Mouse (Mus musculus): ENCODE measurements at regions not wholly inside any gene's neighbourhood (a gene's known extent, or its start where the extent isn't known, plus 50 kb on each side); places are given as distances from the start of the nearest gene placed in this dataset.

- WGBS = 81% methylated on average over 5 of the region's 5 CpGs
- H3K36me3 ChIP-seq = no peaks in the 10 kb centered on the region
- H3K27me3 ChIP-seq (ENCODE audit: insufficient read depth, poor library complexity, severe bottlenecking) = no peaks in the 10 kb centered on the region
- H3K4me1 ChIP-seq = no peaks in the 10 kb centered on the region
- no peak overlapping the region for H3K27ac ChIP-seq
- no peaks in the 10 kb centered on the region for H3K9me3 ChIP-seq
- H3K4me3 ChIP-seq = no peak overlapping the region
- DNase-seq (ENCODE audit: low spot score) = no peak
These were observed 132.1 kb upstream of the Fat4 start for GRCm38 (mm10) chr3:38754632-38755123.

DNA sequence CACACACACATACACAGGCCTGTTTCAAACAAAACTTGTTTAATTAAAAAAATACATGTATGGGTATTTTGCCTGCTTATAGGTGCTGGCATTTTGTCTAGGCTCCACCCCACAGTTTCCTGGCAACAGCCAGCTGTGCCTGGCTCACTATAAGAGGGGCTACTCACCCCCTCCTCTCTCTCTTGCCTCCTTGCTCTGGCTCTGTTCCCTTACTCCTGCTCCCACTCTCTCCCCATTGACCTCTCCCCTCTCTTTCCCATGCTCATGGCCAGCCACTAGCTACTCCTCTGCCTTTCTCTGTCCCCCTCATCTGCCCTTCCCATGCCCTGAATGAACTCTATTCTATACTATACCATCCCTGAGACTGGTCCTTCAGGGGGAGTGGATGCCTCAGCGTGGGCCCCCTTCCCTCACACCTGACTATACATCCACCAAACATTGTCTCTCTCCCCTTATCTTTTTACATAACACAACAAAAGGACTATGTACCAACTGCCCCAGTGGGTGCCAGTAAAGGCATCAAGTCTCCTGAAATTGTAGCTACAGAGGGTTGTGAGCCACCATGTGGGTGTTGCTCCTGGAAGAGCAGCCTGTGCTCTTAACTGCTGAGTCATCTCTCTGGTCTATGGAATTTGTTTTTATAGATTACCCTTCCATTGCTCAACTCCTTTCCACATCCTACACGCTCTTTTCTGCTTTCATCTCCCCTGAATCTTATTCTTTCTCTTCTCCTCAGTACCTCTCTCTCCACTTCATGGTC, 133.1 kb upstream of the Fat4 start:
- no peak for DNase-seq (ENCODE audit: low spot score)

GRCm38 (mm10) chr3:38742155-38742554, 144.6 kb upstream of the Fat4 start:
- no peak overlapping the region for H3K27ac ChIP-seq
- H3K9me3 ChIP-seq = no peaks in the 10 kb centered on the region
- no peaks in the 10 kb centered on the region for H3K27me3 ChIP-seq (ENCODE audit: insufficient read depth, poor library complexity, severe bottlenecking)
- no peak for DNase-seq (ENCODE audit: low spot score)
- H3K4me3 ChIP-seq = no peak overlapping the region
- H3K4me1 ChIP-seq = no peaks in the 10 kb centered on the region
- WGBS = 82% methylated on average over 4 of the region's 4 CpGs
- no peaks in the 10 kb centered on the region for H3K36me3 ChIP-seq

More for the DNA sequence above, 133.1 kb upstream of the Fat4 start:
- Histone ChIP-seq H3K4me3 (no peak overlapping the region), H3K27me3 (ENCODE audit: insufficient read depth, poor library complexity, severe bottlenecking) (no peaks in the 10 kb centered on the region), H3K36me3 (no peaks in the 10 kb centered on the region), H3K4me1 (no peaks in the 10 kb centered on the region), H3K27ac (no peak overlapping the region), H3K9me3 (no peaks in the 10 kb centered on the region)
- 85% methylated on average over 2 of the region's 2 CpGs for WGBS

DNA sequence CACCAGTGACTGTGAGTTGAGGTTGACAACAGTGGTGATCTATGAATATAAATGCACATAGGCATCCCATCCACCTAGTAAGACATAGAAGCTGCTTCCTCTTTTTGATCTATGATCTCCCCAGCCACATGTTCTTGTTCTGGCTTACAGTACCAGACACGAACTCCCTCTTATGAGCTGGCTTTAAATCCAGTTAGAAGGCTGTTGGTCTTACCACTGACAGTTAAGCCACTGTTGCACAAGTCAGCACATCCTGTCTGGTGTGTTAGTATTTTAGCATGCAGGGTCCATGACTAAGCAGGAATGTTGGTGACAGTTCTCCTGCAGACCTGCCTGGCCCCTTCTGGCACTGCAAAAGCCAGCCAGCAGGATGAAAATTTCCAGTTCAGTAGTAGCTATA, 164.1 kb upstream of the Fat4 start:
- no peaks in the 10 kb centered on the region for H3K36me3 ChIP-seq
- H3K4me1 ChIP-seq = no peaks in the 10 kb centered on the region
- DNase-seq (ENCODE audit: low spot score) = no peak
- no peaks in the 10 kb centered on the region for H3K27me3 ChIP-seq (ENCODE audit: insufficient read depth, poor library complexity, severe bottlenecking)
- no peak overlapping the region for H3K27ac ChIP-seq
- no peaks in the 10 kb centered on the region for H3K9me3 ChIP-seq
- no peak overlapping the region for H3K4me3 ChIP-seq
- 82% methylated on average over 1 of the region's 1 CpGs for WGBS

DNA sequence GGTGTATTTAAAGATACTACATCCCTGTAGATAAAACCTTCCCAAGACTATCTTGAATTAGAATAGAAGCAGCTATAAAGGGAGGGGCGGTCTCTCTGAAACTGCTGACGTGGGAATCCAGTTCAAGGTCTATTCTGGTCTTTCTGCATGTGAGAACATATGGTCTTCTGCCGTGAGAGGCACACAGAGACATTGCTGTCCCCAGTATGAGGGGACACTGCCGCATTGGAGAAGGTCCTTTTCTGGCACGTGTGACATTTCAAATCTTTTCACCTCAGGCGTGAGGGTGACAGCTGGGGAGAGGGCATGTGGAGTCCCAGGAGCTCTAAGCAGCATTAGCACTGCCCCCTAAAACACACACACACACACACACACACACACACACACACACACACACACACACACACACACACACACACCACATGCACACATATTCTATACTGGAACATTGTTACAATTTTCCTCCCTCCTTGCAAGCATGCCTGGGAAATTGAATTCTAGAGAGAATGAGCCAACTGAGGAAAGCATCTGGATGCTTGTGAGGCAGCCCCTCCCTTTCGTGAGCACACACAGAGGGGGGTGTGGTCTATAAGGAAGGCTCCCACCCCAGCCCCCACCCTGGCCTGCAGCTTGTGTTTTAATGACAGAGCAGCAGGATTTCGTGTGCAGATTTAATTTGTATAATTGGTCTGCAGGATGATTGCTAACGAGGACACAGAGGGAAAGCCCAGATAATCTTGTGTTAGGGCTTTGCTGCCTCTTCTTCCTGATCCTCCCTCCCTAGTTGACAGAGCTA, 174.5 kb upstream of the Fat4 start:
- Histone ChIP-seq H3K36me3 (no peaks in the 10 kb centered on the region), H3K4me3 (no peak overlapping the region), H3K9me3 (no peaks in the 10 kb centered on the region), H3K27ac (no peak overlapping the region), H3K27me3 (ENCODE audit: insufficient read depth, poor library complexity, severe bottlenecking) (no peaks in the 10 kb centered on the region), H3K4me1 (peaks cover 18% of the 10 kb centered on the region)
- DNase-seq (ENCODE audit: low spot score) = no peak
- 27% methylated on average over 9 of the region's 9 CpGs for WGBS

DNA sequence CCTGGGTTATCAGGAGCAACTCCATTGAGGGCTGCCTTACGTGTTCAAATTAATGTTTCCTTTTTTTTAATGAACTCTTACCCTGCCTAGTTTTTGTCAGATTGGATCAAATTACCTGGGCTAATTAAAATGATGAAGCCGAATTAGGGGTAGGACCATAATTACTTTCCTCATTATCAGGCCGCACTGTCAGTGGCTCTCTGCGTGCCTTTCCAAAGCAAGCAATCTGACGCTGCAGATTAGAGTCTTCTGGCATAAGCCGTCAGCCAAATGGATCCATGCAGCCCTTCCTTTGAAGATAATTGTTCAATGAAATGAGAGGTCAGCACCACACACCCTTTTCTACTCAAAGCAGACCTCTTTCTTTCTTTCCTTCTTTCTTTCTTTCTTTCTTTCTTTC, 175.5 kb upstream of the Fat4 start:
- Histone ChIP-seq H3K4me1 (peaks cover 18% of the 10 kb centered on the region), H3K4me3 (no peak overlapping the region), H3K27me3 (ENCODE audit: insufficient read depth, poor library complexity, severe bottlenecking) (no peaks in the 10 kb centered on the region), H3K9me3 (no peaks in the 10 kb centered on the region), H3K27ac (no peak overlapping the region), H3K36me3 (no peaks in the 10 kb centered on the region)
- WGBS = 28% methylated on average over 6 of the region's 6 CpGs
- DNase-seq (ENCODE audit: low spot score) = no peak

DNA sequence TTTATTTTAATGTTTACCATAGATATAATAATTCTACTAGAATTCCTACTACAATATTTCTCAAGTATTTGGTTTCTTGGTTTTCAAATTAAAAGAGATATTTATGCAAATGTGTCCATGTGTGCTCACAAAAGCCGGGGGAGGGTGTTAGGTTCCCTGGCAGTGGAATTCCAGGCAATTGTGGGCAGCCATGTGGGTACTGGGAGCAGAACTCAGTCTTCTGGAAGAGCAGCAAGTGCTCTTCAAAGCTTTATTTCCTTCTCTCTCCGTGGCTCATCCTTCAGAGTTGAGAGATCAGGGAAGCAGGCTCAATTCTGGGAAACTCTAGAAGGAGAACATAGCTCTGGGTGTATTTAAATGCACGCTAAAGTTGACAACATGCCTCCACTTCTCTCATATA, 178.8 kb upstream of the Fat4 start:
- 73% methylated on average over 3 of the region's 3 CpGs for WGBS

DNA sequence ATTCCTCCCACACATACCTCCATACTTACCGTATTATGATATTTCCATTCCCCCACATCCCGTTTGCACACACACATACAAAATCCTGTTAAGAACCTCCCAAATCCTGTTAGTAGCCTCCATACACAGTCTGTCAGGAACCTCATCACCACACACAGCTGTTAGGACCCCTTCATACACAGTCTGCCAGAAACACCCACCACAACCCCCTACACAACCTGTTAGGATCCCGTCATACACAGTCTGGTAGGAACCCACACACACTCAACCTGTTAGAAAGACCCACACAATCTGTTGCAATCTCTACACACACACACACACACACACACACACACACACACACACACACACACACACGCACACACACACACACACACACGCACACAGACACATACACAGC, 187.5 kb upstream of the Fat4 start:
- WGBS = 86% methylated on average over 5 of the region's 5 CpGs
- DNase-seq (ENCODE audit: low spot score) = no peak
- H3K4me1 ChIP-seq = peaks cover 13% of the 10 kb centered on the region
- H3K36me3 ChIP-seq = no peaks in the 10 kb centered on the region
- no peak overlapping the region for H3K4me3 ChIP-seq
- no peaks in the 10 kb centered on the region for H3K9me3 ChIP-seq
- H3K27ac ChIP-seq = no peak overlapping the region; the same call in 1 of the 2 replicates
- no peaks in the 10 kb centered on the region for H3K27me3 ChIP-seq (ENCODE audit: insufficient read depth, poor library complexity, severe bottlenecking)

More for the DNA sequence above, 178.8 kb upstream of the Fat4 start:
- Histone ChIP-seq H3K4me1 (peaks cover 17% of the 10 kb centered on the region), H3K4me3 (no peak overlapping the region), H3K27ac (no peak overlapping the region), H3K9me3 (no peaks in the 10 kb centered on the region), H3K27me3 (ENCODE audit: insufficient read depth, poor library complexity, severe bottlenecking) (no peaks in the 10 kb centered on the region), H3K36me3 (no peaks in the 10 kb centered on the region)
- no peak for DNase-seq (ENCODE audit: low spot score)

DNA sequence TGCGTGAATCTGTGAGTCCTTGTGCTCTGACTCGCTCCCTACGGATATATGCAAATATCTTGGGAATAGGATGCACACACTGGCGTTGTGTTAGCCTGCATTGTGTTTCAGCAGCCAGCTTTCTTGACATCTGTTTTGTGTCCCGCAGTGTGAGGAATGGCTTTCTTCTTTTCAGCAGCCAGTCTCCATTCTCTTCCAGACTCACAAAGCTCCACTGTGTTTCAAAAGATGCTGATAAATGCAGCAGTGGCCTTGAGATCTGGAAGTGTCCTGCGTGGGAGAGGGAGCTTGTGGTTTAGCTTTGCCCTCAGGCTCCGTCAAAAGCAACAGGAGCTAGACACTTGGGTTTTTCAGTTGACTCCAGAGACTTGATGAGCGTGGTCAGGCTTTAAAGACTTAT, 188.9 kb upstream of the Fat4 start:
- H3K4me1 ChIP-seq = peaks cover 16% of the 10 kb centered on the region
- WGBS = 28% methylated on average over 8 of the region's 8 CpGs
- peak overlapping the region; percentile 37 for H3K27ac ChIP-seq
- H3K9me3 ChIP-seq = no peaks in the 10 kb centered on the region
- DNase-seq (ENCODE audit: low spot score) = peak; percentile 78
- no peaks in the 10 kb centered on the region for H3K36me3 ChIP-seq
- no peak overlapping the region for H3K4me3 ChIP-seq
- H3K27me3 ChIP-seq (ENCODE audit: insufficient read depth, poor library complexity, severe bottlenecking) = no peaks in the 10 kb centered on the region

DNA sequence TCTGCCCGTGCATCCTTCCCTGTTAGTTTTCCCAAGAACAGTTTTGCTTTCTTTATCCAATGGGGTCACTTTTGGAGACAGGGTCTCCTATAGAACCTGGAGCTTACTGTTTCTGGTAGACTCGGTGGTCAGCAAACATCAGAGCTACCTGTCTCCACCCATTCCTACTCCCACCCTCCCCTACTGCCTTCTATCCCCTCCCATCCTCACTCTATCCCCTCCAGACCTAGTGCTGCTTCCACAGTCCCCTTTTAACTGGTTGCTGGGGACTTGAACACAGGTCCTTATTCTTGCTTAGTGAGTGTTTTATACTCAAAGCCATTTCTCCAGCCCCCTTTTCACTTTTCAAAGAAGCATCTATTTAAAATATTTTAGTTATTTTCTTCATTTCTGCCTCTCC, 189.4 kb upstream of the Fat4 start:
- no peaks in the 10 kb centered on the region for H3K9me3 ChIP-seq
- WGBS = 70% methylated on average over 2 of the region's 2 CpGs
- H3K27ac ChIP-seq = no peak overlapping the region
- DNase-seq (ENCODE audit: low spot score) = no peak
- H3K27me3 ChIP-seq (ENCODE audit: insufficient read depth, poor library complexity, severe bottlenecking) = no peaks in the 10 kb centered on the region
- H3K4me3 ChIP-seq = no peak overlapping the region
- H3K36me3 ChIP-seq = no peaks in the 10 kb centered on the region
- peaks cover 16% of the 10 kb centered on the region for H3K4me1 ChIP-seq

DNA sequence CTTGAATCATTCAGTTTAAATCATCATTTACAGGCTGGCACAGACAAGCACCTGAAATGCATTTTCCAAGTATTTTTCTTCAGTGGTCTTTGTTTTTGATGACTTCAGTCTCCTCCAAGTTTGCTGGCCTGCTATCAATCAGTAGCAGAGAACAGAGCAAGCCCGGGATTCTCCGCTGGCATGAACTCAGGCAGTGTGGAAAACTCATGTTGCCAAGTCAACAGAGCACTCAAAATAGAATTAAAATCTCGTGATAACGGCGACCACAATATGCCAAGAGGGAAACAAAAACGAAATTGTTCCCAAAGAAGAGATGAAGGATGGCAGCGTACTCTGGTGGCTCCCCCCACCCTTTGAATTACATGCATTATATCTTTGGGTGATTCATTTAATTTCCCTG, 190.9 kb upstream of the Fat4 start:
- no peak overlapping the region for H3K4me3 ChIP-seq
- no peaks in the 10 kb centered on the region for H3K9me3 ChIP-seq
- H3K27ac ChIP-seq = no peak overlapping the region
- DNase-seq (ENCODE audit: low spot score) = no peak
- WGBS = 63% methylated on average over 7 of the region's 7 CpGs
- no peaks in the 10 kb centered on the region for H3K27me3 ChIP-seq (ENCODE audit: insufficient read depth, poor library complexity, severe bottlenecking)
- peaks cover 16% of the 10 kb centered on the region for H3K4me1 ChIP-seq
- no peaks in the 10 kb centered on the region for H3K36me3 ChIP-seq

- H3K36me3 ChIP-seq = no peaks in the 10 kb centered on the region
- H3K9me3 ChIP-seq = no peaks in the 10 kb centered on the region
- H3K27ac ChIP-seq = no peak overlapping the region
- no peaks in the 10 kb centered on the region for H3K27me3 ChIP-seq (ENCODE audit: insufficient read depth, poor library complexity, severe bottlenecking)
- no peak for DNase-seq (ENCODE audit: low spot score)
- H3K4me1 ChIP-seq = peaks cover 7% of the 10 kb centered on the region; the same call in 1 of the 2 replicates
- no peak overlapping the region for H3K4me3 ChIP-seq
These were observed 194.0 kb upstream of the Fat4 start for GRCm38 (mm10) chr3:38692768-38693167.

GRCm38 (mm10) chr3:38684247-38684991, 199.8 kb upstream of the Ankrd50 start:
- Histone ChIP-seq H3K4me3 (no peak overlapping the region), H3K9me3 (no peaks in the 10 kb centered on the region), H3K4me1 (no peaks in the 10 kb centered on the region), H3K27ac (no peak overlapping the region), H3K36me3 (no peaks in the 10 kb centered on the region), H3K27me3 (ENCODE audit: insufficient read depth, poor library complexity, severe bottlenecking) (no peaks in the 10 kb centered on the region)
- DNase-seq (ENCODE audit: low spot score) = no peak
- 86% methylated on average over 4 of the region's 4 CpGs for WGBS

Data from heart, embryonic 10.5 days (tissue).